Mouse (Mus musculus): ENCODE data around the gene Epb41l3.

GRCm38 (mm10) chr17:69150826-69151225, 75.3 kb downstream of the Epb41l3 start:
- TF ChIP-seq CTCF (IDR thresholded peaks at IDR 0.05; ENCODE audit: control insufficient read depth, insufficient read depth, insufficient read length) (no peak), MAX (IDR thresholded peaks at IDR 0.05) (no peak), USF1 (IDR thresholded peaks at IDR 0.05; ENCODE audit: low read depth) (no peak), MYOD1 (IDR thresholded peaks at IDR 0.05; ENCODE audit: control insufficient read depth, insufficient read length, low read depth) (no peak)

Data from C2C12 (cell line).